Mouse (Mus musculus): ENCODE results near the gene Stk24. TPM values are rescaled to one million over a fixed set of nuclear protein-coding genes. Genes with fewer than 3 reads are reported as not detected.
A peak's percentile ranks its signal among the peaks of the same experiment; 100 is the strongest.

Gene Stk24
- polyA plus RNA-seq, 1 experiment from 2014 or later, result 36.6 TPM

DNA sequence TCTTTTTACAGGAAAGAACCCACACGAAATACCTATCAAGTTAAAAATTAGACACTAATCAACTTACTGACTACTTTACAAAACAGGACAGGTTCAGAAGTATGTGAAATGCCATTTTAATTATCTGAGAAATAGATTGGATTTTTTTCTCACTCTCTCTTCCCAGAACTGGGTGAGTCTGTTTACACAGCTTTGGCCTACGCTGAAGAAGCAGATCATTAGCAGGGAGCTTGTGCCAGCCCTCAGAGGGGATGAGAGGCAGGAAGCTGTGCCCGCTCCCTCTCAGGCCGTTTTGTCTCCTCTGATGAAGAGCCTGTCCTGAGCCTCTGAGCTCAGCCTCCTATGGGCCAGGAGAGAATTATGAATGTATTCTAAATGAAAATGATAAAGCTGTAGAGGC is 128.1 kb downstream of the Stk24 start:
- Histone ChIP-seq H3K27ac (no peak overlapping the region), H3K36me3 (ENCODE audit: insufficient read depth, low read length) (peaks cover 17% of the 10 kb centered on the region), H3K9me3 (replicated peaks; ENCODE audit: low read length) (no peaks in the 10 kb centered on the region), H3K9ac (ENCODE audit: low read depth, low read length) (no peak overlapping the region), H3K4me1 (replicated peaks; ENCODE audit: insufficient read depth, low read length) (no peaks in the 10 kb centered on the region), H3K4me2 (ENCODE audit: low read length) (no peak overlapping the region), H3K4me3 (replicated peaks; ENCODE audit: low read depth, low read length) (no peak overlapping the region), H3K27me3 (ENCODE audit: insufficient read depth, low read length) (no peaks in the 10 kb centered on the region)
- ATAC-seq (replicated peaks; ENCODE audit: low FRiP score, low read depth) (no peak), DNase-seq (ENCODE audit: low spot score) (no peak)
- no peak for TF ChIP-seq CTCF (IDR thresholded peaks at IDR 0.05; ENCODE audit: low read depth)
- 54% methylated on average over 4 of the region's 4 CpGs for WGBS

DNA sequence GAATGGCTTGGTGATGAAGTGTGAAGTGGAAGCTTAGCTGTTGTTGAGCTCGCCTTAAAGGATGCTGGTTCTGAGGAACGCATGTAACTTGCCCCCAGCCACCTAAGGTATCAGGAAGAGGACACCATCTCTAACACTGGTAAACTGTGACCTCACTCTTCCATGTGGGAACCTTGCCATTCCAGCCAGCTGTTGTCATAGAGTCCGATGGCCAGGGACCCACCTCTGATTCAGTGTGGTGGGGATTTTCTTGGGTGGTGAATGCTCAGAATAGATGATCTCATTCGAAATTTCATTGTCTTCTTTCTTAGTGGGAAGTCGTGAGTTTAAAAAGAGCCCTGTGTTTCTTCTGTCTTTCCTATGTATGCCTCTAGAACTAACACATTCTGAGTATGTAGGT is 128.7 kb downstream of the Stk24 start:
- WGBS, result 89% methylated on average over 5 of the region's 5 CpGs

DNA sequence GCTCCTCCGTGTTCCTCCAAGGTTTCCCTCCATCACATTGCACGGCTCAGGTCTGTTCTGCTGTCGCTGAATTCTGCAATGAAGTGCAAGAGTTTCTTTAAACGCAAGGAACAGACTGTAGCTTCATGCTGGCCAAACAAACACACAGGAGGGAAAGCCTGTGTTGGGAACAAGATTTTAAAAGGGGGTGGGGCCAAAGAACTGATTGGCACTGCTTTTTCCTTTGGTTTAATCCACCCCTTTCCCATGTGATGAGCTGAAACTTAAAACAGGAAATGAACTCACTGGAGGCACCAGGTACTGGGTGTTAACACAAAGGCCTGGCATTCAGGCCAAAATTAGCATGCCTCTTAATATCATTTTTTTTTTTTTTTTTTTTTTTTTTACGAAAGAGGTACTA is 131.5 kb downstream of the Stk24 start:
- no peak for ATAC-seq (replicated peaks; ENCODE audit: low FRiP score, low read depth)
- Histone ChIP-seq H3K27ac (peak overlapping the region; percentile 14; the same call in 1 of the 2 replicates), H3K27me3 (ENCODE audit: insufficient read depth, low read length) (no peaks in the 10 kb centered on the region), H3K9ac (ENCODE audit: low read depth, low read length) (no peak overlapping the region), H3K36me3 (ENCODE audit: insufficient read depth, low read length) (peaks cover 20% of the 10 kb centered on the region), H3K4me3 (replicated peaks; ENCODE audit: low read depth, low read length) (no peak overlapping the region), H3K9me3 (replicated peaks; ENCODE audit: low read length) (no peaks in the 10 kb centered on the region), H3K4me1 (replicated peaks; ENCODE audit: insufficient read depth, low read length) (no peaks in the 10 kb centered on the region), H3K4me2 (ENCODE audit: low read length) (no peak overlapping the region)
- no peak for TF ChIP-seq CTCF (IDR thresholded peaks at IDR 0.05; ENCODE audit: low read depth)
- no peak for DNase-seq (ENCODE audit: low spot score)
- 86% methylated on average over 5 of the region's 5 CpGs for WGBS

More for the DNA sequence above, 128.7 kb downstream of the Stk24 start:
- no peak for ATAC-seq (replicated peaks; ENCODE audit: low FRiP score, low read depth)
- H3K4me3 ChIP-seq (replicated peaks; ENCODE audit: low read depth, low read length), result no peak overlapping the region
- no peak for TF ChIP-seq CTCF (IDR thresholded peaks at IDR 0.05; ENCODE audit: low read depth)
- H3K4me2 ChIP-seq (ENCODE audit: low read length), result no peak overlapping the region
- no peak overlapping the region for H3K27ac ChIP-seq
- H3K9ac ChIP-seq (ENCODE audit: low read depth, low read length), result no peak overlapping the region
- H3K4me1 ChIP-seq (replicated peaks; ENCODE audit: insufficient read depth, low read length), result no peaks in the 10 kb centered on the region
- DNase-seq (ENCODE audit: low spot score), result no peak
- H3K36me3 ChIP-seq (ENCODE audit: insufficient read depth, low read length), result peaks cover 16% of the 10 kb centered on the region
- no peaks in the 10 kb centered on the region for H3K9me3 ChIP-seq (replicated peaks; ENCODE audit: low read length)
- no peaks in the 10 kb centered on the region for H3K27me3 ChIP-seq (ENCODE audit: insufficient read depth, low read length)

DNA sequence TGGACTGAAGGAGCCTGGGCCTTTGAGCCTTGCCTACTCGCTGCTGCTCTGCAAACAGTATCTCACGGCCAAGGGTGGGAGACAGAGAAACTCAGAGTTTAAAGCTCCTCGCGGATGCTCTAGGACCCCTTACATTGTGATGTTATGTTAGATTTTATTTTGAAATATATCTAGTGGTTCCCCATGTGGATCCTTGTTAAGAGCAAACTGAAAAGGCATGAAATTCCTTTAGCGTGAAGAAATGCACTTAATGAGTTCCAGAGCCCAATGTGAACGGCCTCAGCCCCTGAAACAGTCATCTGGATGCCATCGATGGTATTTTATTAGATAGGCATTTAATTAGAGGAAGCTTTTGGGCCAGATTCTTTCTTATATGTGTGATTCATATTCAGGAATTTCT is 132.5 kb downstream of the Stk24 start:
- Histone ChIP-seq H3K9ac (ENCODE audit: low read depth, low read length) (no peak overlapping the region), H3K4me2 (ENCODE audit: low read length) (no peak overlapping the region), H3K4me3 (replicated peaks; ENCODE audit: low read depth, low read length) (no peak overlapping the region), H3K27me3 (ENCODE audit: insufficient read depth, low read length) (no peaks in the 10 kb centered on the region), H3K27ac (peak overlapping the region; percentile 19; the same call in 1 of the 2 replicates), H3K36me3 (ENCODE audit: insufficient read depth, low read length) (peaks cover 30% of the 10 kb centered on the region), H3K4me1 (replicated peaks; ENCODE audit: insufficient read depth, low read length) (no peaks in the 10 kb centered on the region), H3K9me3 (replicated peaks; ENCODE audit: low read length) (no peaks in the 10 kb centered on the region)
- WGBS, result 55% methylated on average over 7 of the region's 7 CpGs
- TF ChIP-seq CTCF (IDR thresholded peaks at IDR 0.05; ENCODE audit: low read depth), result no peak
- DNase-seq (ENCODE audit: low spot score) (peak; percentile 45), ATAC-seq (replicated peaks; ENCODE audit: low FRiP score, low read depth) (no peak)

DNA sequence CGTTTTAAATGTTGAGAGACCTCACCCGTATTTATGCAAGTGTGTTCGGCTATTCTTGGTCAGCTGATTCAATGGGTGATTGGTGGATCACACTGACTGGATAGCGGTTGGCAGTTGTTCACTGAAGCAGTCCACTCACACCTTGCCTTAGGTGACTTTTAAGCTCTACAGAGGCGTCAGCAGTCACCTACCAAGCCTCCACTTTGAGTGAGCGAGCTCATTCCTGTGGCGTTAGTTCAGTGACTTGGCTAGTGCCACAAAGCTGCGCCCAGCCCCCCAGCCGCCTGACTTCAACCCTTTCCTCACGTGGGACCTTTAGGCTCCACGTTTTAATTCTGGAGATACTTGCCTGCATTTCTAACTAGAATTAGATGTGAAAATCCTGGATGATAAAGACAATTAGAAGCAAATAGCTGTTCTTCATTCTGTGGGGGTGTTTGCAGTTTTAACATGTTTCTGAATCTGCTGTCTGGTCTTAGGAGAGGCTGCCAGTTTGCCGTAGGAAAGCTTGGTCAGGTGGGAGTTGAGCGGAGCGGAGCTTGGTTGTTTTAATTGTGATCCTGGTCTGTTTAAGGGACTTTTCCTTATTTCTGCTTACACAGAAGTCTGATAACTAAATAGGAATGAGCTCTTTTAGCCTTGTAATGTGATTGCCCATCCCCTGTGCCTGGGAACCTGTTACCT is 133.6 kb downstream of the Stk24 start:
- H3K4me3 ChIP-seq (replicated peaks; ENCODE audit: low read depth, low read length), result no peak overlapping the region
- H3K27ac ChIP-seq, result no peak overlapping the region
- TF ChIP-seq CTCF (IDR thresholded peaks at IDR 0.05; ENCODE audit: low read depth), result no peak
- H3K4me2 ChIP-seq (ENCODE audit: low read length), result no peak overlapping the region
- DNase-seq (ENCODE audit: low spot score) (no peak), ATAC-seq (replicated peaks; ENCODE audit: low FRiP score, low read depth) (no peak)
- H3K27me3 ChIP-seq (ENCODE audit: insufficient read depth, low read length), result no peaks in the 10 kb centered on the region
- H3K4me1 ChIP-seq (replicated peaks; ENCODE audit: insufficient read depth, low read length), result no peaks in the 10 kb centered on the region
- WGBS, result 77% methylated on average over 14 of the region's 14 CpGs
- peaks cover 40% of the 10 kb centered on the region for H3K36me3 ChIP-seq (ENCODE audit: insufficient read depth, low read length)
- H3K9ac ChIP-seq (ENCODE audit: low read depth, low read length), result no peak overlapping the region
- no peaks in the 10 kb centered on the region for H3K9me3 ChIP-seq (replicated peaks; ENCODE audit: low read length)

DNA sequence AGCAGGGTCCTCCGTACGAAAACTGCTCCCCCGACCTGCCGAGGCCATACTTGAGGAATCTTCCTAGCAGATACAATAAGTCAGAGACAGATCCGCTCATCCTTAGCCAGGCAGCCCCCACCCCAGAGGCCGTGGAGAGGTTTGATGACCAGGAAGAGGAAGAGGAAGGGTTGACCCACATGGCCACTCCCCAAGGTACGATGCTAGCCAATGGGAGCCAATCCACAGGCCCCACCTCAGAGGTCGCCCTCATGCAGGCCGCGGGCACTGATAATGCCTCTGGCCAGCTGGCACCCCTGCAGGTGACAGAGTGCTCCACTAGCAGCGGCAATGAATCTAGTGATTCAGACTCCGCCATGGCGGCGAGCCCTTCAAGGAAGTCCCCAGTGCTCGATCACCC is 135.7 kb downstream of the Stk24 start:
- no peak overlapping the region for H3K4me3 ChIP-seq (replicated peaks; ENCODE audit: low read depth, low read length)
- H3K4me2 ChIP-seq (ENCODE audit: low read length), result no peak overlapping the region
- no peaks in the 10 kb centered on the region for H3K9me3 ChIP-seq (replicated peaks; ENCODE audit: low read length)
- H3K36me3 ChIP-seq (ENCODE audit: insufficient read depth, low read length), result peaks cover 40% of the 10 kb centered on the region
- TF ChIP-seq CTCF (IDR thresholded peaks at IDR 0.05; ENCODE audit: low read depth), result no peak
- WGBS, result 96% methylated on average over 15 of the region's 15 CpGs
- no peak overlapping the region for H3K27ac ChIP-seq
- no peaks in the 10 kb centered on the region for H3K4me1 ChIP-seq (replicated peaks; ENCODE audit: insufficient read depth, low read length)
- DNase-seq (ENCODE audit: low spot score) (no peak), ATAC-seq (replicated peaks; ENCODE audit: low FRiP score, low read depth) (no peak)
- no peaks in the 10 kb centered on the region for H3K27me3 ChIP-seq (ENCODE audit: insufficient read depth, low read length)
- no peak overlapping the region for H3K9ac ChIP-seq (ENCODE audit: low read depth, low read length)

DNA sequence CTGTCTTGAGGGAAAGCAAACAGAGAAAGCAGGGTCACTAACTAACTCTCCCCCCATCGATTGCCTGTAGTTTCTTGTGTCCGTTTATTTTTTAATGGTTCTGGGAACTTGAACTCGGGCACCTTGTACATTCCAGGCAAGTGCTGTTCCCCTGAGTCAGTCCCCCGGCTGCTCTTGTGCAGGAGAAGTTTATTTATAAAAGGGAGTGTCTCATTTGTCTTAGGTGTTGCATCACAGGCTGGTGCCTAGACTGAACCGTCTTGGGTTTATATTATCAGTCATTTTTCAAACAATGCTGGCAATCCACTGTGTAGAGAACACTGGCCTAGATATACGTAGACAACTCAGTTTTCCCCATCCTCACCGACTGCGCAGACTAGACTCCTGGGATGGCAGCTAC is 140.4 kb downstream of the Stk24 start:
- TF ChIP-seq CTCF (IDR thresholded peaks at IDR 0.05; ENCODE audit: low read depth), result no peak
- ATAC-seq (replicated peaks; ENCODE audit: low FRiP score, low read depth), result no peak

More for the DNA sequence above, 140.4 kb downstream of the Stk24 start:
- Histone ChIP-seq H3K27me3 (ENCODE audit: insufficient read depth, low read length) (no peaks in the 10 kb centered on the region), H3K4me2 (ENCODE audit: low read length) (no peak overlapping the region), H3K36me3 (ENCODE audit: insufficient read depth, low read length) (peaks cover 44% of the 10 kb centered on the region), H3K9me3 (replicated peaks; ENCODE audit: low read length) (no peaks in the 10 kb centered on the region), H3K4me3 (replicated peaks; ENCODE audit: low read depth, low read length) (no peak overlapping the region), H3K4me1 (replicated peaks; ENCODE audit: insufficient read depth, low read length) (no peaks in the 10 kb centered on the region), H3K27ac (no peak overlapping the region), H3K9ac (ENCODE audit: low read depth, low read length) (no peak overlapping the region)
- WGBS, result 58% methylated on average over 8 of the region's 8 CpGs
- no peak for DNase-seq (ENCODE audit: low spot score)

Data from kidney, postnatal 0 days (tissue).